Mouse (Mus musculus) cerebellum, postnatal 36 days (tissue): ENCODE results near the gene Srpr.

Source experiments
- DNase-seq, 2 experiments: peaks; one replicate each; pipeline ENCODE4 v3.0.0; 2021 to 2022; ENCODE audit warnings: mixed read lengths in 2 of 2

The Srpr gene

GRCm38 (mm10) chr9:35199772-35200471 lies at the start of gene Srpr, which contains the start of gene Tirap:
TSS of gene Srpr (plus strand) at chr9:35200175.
TSS of gene Tirap (minus strand) at chr9:35200291.
- DNase-seq, result peak; percentile 88 to 91

- DNase-seq, result no peak
These were observed 47.1 kb upstream of the Srpr start for GRCm38 (mm10) chr9:35152923-35153322.

- DNase-seq, result no peak
These were observed 43.8 kb upstream of the Srpr start for GRCm38 (mm10) chr9:35156002-35156710.

GRCm38 (mm10) chr9:35156862-35157261 lies 43.1 kb upstream of the Srpr start:
- no peak for DNase-seq

- DNase-seq, result no peak
These were observed 41.5 kb upstream of the Srpr start for GRCm38 (mm10) chr9:35158477-35158876.

GRCm38 (mm10) chr9:35160662-35161061 lies 39.3 kb upstream of the Srpr start:
- no peak for DNase-seq

GRCm38 (mm10) chr9:35161721-35162120 lies 38.3 kb upstream of the Srpr start:
- DNase-seq, result no peak

GRCm38 (mm10) chr9:35163011-35163690 lies 36.8 kb upstream of the Srpr start:
- DNase-seq, result peak; percentile 75 to 85

- DNase-seq, result no peak
These were observed 35.7 kb upstream of the Srpr start for GRCm38 (mm10) chr9:35164142-35164874.

- no peak for DNase-seq
These were observed 33.7 kb upstream of the Srpr start for GRCm38 (mm10) chr9:35166144-35166797.

GRCm38 (mm10) chr9:35166798-35167635 lies 33.0 kb upstream of the Srpr start:
- no peak for DNase-seq

- DNase-seq, result no peak
These were observed 29.9 kb upstream of the Srpr start for GRCm38 (mm10) chr9:35170071-35170470.

- DNase-seq, result no peak
These were observed 26.6 kb upstream of the Srpr start for GRCm38 (mm10) chr9:35173331-35173730.

GRCm38 (mm10) chr9:35175251-35176123 lies 24.5 kb upstream of the Srpr start, which contains the start of gene Dcps:
TSS of gene Dcps (minus strand) at chr9:35176061.
- DNase-seq, result peak; percentile 95

- no peak for DNase-seq
These were observed 23.8 kb upstream of the Srpr start for GRCm38 (mm10) chr9:35176124-35176659.

- DNase-seq, result no peak
These were observed 17.1 kb upstream of the Srpr start for GRCm38 (mm10) chr9:35182832-35183231.

GRCm38 (mm10) chr9:35183359-35183758 lies 16.6 kb upstream of the Srpr start:
- no peak for DNase-seq

- DNase-seq, result no peak
These were observed 13.5 kb upstream of the Srpr start for GRCm38 (mm10) chr9:35186430-35186829.

- DNase-seq, result no peak
These were observed 12.5 kb upstream of the Srpr start for GRCm38 (mm10) chr9:35187351-35187903.

- peak; percentile 46 to 49 for DNase-seq
These were observed 11.3 kb upstream of the Srpr start for GRCm38 (mm10) chr9:35188700-35189099.
